Mouse (Mus musculus) spleen, embryonic (tissue): ENCODE measurements around the gene Plekhg2.

ENCODE experiments used
- CTCF ChIA-PET: fragments of 350-600 bp; sonication (Branson Sonifier 250); formaldehyde crosslinking; loops from one replicate; lab custom pipeline; 2022; lab: Charles Lee

Plekhg2 gene

DNA sequence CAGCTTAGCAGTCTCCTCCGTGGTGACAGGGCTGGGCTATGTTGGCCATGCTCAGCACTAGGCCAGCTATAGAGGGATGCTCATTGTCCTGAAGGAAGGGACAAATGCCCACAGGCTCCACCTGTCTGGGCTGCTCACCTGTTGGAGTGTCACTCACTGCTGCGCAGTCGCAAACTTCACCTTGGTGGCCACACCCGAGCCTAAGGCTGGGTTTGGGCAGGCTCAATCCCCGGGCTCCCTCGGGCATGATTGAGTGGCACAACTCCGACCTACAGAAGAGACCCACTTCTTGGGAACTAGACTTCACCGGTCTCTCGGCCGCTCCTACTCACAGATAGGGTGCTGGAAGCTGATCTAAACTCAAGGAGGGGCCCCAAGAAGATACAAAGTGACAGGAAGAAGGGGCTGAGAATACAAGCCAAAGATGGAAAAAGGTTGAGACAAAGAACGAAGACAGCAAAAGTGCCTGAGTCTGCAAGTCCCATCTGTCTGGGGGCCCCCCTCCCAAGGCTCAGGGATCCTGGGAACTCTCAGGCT lies 1.4 kb downstream of the Plekhg2 start:
- CTCF ChIA-PET, result interaction anchor here (0.6 kb wide), 1 partner anchor 18 kb away, joined by 7 read pairs; no protein-coding TSS in a partner anchor

DNA sequence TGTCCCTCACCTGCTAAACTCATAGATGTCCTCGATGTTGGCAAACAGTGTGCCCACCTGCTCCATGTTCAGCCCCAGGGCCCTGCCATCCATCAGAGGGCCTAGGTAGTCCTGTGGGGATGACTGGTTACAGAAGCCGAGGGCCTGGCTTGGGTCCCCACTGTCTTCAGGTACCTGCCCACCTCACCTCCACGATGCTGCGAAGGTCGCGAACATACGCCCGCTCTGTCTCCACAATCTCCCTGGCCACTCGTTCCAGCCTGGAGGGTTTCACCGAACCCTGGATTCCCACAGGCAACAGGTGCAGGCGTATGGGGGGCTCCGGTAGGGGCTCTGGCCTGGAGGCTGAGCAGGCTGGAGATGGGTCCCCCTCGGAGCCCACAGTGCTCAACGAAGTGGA lies 2.3 kb downstream of the Plekhg2 start:
- CTCF ChIA-PET, result no interaction called here

DNA sequence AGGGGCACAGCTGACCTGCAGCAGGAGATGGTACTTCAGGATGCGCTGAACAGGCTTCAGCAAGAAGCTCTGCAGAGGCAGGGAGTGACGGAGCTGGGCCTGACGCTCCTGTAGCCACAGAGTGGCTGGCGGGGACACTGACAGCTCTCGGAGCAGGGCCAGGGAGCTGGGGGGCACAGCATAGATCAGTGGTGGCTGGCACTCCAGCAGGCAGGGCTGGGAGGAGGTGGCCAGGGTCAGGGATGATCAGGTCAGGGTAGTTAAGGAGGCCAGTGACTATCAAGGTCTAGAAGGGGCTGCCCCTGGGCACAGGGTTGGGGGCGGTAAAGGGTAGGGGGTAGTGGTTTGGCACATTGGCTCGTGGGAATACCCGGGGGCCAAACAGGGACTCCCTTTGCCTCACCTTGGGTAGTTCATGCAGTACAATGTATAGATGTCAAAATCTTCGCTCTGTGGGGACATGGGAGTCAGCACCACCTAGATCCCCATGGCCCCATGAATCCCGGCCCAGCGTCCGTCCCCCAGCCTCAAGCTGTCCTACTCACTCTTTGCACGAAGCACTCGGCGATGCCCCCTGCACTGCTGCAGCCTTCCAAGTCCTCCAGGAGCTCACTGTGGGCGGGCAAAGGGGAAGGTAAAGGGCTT lies 4.0 kb downstream of the Plekhg2 start:
- CTCF ChIA-PET, result interaction anchor here (1.0 kb wide), 1 partner anchor 18 kb away, joined by 4 read pairs; no protein-coding TSS in a partner anchor

DNA sequence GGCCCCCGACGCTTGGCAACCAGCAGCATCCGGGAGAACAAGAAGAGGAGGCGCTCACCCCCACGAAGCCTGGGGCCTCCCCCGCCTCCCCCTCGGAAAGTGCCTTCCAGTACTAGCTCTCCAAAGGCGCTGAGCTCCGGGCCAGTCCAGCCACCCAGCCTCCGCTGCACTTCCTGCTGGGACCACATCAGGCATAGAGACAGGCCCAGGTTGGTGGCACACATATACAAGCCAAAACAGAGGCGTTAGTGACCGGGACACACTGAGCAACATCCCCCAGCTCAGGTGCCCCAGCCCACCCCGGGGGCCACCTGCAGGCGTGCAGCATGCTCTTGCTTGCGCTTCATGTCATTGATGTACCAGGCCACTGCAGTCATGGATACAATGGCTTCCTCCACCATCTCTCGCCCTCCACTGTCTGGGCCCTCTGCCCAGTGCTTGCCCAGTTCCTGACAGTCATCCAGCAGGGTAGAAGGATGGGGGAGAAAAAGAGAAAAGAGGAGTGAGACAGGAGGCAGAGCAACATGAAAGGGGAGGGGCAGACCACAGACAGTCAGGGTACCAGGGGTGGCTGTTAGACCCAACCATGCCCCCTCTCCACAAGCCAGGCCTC lies 4.6 kb downstream of the Plekhg2 start:
- CTCF ChIA-PET, result interaction anchor here (1.0 kb wide), 1 partner anchor 18 kb away, joined by 4 read pairs; no protein-coding TSS in a partner anchor

DNA sequence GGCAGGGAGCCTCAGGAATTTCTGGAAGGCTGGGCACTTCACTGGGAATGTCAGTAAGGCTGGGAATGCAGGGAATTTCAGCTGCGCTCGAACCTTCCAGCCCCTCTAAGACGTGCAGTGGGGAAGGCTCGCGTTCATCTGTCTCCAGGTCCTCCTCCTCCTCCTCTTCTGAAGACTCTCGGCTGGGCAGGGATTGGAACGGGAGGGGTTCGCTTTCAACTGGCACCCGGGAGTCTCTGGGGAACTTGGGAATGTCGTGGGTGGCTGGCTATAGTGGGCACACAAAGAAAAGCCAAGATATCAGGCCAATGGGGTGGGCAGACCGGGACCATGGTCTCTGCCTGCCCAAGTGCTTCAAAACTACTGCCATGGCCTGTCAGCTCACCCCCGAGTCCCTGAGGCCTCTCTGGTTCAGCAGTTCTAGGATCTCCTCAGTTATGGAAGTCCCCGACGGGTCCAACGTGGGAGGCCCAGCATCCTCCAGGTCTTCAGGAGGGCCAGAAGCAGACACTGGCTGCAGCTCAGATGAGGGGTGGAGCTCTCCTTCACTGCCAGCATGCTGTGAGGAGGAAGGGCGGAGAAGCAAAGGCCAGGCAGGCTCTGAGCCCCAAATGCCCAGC lies 9.8 kb downstream of the Plekhg2 start:
- CTCF ChIA-PET, result no interaction called here

DNA sequence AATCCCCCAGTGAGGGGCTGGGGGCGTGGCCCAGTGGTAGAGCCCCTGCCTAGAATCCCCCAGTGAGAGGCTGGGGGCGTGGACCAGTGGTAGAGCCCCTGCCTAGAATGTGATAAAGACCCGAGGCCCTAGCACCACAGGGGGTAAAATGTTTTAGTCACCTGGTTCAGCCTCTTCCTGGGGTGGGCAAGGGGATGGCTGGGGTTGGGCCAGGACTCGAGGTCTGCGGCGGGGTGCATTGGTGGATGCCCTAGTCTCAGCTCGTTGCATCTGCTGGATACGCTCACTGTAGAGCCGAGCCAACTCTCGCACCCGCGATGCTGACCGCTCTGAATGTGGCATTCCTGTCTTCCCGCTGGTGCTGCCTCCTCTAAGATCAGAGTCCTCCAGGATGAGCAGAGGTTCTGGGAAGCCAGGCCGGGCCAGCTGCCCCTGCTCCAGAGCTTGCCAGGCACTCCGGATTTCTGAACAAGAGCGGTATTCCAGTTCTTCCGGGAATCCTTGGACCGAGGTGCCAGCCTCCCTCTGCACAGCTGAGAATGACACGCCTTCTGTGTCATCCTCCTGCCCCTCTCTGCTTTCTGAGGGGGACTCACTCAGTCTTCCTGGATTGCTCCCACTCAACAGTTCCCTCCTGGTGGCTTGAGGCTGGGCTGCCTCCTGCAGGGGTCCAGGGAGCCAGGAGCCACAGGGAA lies 10.6 kb downstream of the Plekhg2 start:
- CTCF ChIA-PET, result no interaction called here

DNA sequence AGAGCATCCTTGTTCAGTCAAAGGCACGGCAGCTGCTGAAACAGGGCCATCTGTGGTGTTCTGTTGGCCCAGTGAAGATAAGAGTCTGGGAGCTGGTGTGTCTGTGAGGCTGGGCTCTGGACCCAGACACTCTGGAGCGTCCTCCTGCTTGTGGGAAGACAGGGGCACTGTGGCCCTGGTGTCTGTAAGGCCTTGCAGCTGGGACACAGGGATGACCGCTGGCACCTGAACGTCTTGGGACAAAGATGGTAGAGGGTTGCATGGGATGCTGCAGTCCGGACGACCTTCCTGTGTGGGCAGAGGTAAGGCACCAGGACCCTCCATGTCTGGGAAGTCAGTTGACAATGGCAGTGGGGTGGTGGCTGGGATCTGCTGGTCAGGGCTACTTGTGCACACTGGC lies 12.1 kb downstream of the Plekhg2 start:
- CTCF ChIA-PET, result no interaction called here

DNA sequence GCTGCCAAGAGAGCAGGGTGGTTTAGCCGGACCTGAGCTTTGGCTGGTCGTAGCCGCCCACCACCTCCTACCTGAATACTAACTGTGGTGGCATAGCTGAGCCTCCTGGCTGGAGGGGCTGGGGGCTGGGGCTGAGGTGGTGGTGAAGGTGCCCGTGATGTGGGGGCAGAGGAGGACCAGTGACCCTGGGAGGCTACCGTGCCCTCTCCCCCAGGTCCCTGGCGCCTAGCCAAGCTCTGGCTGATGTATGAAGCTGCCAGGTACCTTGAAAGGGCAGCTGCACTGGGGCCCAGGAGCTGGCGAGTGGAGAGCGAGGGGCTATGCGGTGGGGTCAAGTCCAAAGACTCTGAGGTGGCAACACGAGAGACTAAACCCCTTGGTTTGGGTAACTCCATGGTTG lies 12.5 kb downstream of the Plekhg2 start:
- CTCF ChIA-PET, result no interaction called here

DNA sequence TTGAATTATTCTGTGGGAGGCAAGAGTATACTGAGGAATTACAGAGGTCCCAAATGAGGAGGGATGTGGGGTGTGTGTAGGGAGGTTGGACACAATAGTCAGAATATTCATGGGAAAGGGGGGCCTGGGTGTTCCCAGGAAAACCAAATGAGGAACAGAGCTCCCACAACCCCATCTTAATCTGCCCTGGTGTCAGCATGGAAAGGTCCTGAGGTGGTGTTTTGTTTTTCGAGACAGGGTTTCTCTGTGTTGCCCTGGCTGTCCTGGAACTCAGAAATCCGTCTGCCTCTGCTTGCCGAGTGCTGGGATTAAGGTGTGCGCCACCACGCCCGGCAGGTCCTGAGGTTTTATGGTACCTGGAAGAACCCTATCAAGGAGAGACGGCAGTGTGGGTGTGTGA lies 14.0 kb downstream of the Plekhg2 start:
- CTCF ChIA-PET, result no interaction called here

DNA sequence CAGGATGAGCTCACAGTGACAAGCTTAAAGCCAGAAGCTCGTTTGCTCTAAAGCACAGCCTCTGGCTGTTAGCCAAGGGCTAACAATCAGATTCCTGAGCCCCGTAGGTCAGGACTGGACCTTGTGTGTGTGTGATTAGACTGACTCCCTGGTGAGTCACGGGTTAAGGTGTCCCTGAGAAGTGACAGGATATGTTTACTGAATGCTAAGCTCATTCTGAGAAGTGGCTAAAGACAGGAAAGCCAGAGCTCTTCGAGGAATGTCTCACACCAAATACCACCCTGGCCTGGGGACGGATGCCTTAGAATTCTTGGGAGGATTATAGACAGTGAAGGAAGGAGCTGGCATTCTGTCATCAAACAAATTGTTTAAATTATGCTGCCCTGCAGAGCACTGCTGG lies 14.4 kb downstream of the Plekhg2 start:
- CTCF ChIA-PET, result no interaction called here

DNA sequence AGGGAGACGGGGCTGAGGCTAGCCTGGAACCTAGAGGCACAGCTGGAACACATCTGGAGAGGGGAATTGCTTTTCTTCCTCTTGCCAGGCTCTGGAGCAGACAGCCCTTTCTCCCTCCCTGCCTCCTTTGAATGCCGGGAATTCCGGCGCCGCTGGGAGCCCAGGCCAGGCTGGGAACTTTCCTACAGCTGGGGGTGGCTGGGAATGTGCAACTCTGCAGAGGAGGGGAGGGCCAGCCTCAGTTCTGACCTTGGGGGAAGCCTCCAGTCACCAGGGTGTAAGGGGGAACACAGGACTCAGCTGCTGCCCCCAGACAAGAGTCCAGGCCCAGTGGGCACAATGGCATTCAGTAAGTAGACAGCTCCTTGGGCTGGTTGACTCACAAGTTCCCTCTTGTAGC lies 15.4 kb downstream of the Plekhg2 start:
- CTCF ChIA-PET, result interaction anchor here (0.7 kb wide), 1 partner anchor 86 kb away, joined by 3 read pairs; no protein-coding TSS in a partner anchor

DNA sequence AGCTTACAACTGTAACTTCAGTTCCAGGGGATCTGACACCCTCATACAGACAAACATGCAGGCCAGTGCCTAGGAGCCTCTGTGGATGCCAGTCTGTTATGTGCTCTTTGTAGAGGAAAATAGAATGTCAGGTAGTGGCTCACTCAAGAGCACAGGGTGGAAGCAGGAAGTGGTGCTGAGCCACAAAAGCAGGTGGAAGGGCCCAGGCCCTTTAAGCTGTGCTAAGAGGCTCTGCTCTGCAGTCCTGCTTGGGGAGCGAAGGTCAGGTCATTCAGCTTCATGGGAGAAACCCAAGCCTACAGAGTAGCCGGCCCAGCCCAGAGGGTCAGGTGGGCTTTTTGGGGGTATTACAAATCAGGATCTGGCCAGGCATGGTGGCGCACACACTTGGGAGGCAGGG lies 17.2 kb downstream of the Plekhg2 start:
- CTCF ChIA-PET, result no interaction called here

DNA sequence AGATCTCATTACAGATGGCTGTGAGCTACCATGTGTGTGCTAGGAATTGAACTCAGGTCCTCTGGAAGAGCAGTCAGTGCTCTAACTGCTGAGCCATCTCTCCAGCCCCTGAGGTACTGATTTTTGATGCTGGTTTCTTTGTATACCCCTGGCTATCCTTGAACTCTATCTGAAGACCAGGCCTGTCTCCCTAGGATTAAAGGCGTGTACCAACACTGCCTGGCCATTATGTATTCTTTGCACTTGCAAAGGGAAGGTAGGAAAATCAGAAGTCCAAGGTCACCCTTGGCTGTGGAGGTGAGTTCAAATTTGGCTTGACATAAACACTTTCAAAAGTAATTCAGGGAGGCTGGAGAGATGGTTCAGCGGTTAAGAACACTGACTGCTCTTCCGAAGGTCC lies 17.8 kb downstream of the Plekhg2 start:
- CTCF ChIA-PET, result no interaction called here

DNA sequence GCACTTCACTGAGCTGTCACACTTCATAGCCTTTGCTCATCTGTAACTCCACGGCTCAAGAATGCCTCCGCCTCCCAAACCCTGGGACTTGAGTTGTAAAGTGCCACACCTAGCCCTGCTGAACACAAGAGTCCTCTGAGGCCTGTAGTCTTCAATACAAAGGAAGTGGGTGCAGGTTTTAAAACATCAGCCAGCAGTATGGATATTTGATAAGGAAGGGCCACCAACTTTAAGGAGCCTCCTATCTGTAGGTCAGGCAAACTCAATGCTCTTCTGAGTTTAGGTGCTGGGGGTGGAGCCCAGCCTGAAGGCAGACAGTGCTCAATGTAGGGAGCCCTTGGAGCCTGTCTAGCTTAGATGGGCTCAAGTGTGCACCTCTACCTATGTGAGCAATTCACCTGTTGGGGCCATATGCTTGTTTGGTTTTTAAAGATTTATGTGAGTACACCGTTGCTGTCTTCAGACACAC lies 18.3 kb downstream of the Plekhg2 start:
- CTCF ChIA-PET, result no interaction called here

DNA sequence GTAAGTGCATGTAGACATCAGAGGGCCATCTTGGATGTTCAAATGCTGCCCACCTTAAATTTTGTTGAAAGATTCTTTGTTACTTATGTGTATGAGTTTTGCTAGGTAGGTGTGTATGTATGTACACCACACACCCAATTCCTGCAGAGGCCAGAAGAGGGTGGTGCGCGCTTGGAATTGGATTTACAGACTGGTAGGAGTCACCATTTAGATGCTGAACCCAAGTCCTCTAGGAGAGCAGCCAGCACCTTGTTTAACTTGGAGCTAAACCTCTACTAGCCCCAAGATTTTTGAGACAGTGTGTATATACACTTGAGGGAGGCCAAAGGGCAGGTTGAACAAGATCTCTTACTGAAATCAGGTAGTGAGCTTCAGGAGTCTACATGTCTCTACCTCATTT lies 19.1 kb downstream of the Plekhg2 start:
- CTCF ChIA-PET, result interaction anchor here (0.8 kb wide), 1 partner anchor 18 kb away, joined by 7 read pairs; no protein-coding TSS in a partner anchor

DNA sequence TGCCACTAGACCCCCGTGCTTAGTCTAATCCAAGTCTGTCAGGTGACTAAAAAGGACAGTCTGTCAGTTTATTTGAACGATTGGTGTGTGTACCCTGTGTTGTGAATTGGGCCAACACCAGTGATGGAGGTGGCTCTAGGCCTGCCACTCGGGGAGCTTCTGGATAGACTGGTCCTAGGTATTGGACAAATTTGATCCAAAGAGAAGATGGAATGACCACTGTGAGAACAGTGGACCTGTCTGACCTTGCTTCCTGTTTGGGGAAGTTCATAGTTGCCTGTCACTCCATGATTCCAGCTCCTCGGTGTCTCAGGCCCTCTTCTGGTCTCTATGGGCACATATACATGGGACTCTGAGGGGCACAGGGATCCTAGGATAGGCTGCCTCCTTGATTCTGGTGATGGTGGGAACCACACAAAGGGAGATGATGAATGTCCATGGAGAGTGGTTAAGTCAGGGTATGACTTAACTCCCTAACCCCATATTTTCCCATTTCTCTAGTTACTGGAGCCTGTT lies 20.7 kb downstream of the Plekhg2 start:
- CTCF ChIA-PET, result no interaction called here

DNA sequence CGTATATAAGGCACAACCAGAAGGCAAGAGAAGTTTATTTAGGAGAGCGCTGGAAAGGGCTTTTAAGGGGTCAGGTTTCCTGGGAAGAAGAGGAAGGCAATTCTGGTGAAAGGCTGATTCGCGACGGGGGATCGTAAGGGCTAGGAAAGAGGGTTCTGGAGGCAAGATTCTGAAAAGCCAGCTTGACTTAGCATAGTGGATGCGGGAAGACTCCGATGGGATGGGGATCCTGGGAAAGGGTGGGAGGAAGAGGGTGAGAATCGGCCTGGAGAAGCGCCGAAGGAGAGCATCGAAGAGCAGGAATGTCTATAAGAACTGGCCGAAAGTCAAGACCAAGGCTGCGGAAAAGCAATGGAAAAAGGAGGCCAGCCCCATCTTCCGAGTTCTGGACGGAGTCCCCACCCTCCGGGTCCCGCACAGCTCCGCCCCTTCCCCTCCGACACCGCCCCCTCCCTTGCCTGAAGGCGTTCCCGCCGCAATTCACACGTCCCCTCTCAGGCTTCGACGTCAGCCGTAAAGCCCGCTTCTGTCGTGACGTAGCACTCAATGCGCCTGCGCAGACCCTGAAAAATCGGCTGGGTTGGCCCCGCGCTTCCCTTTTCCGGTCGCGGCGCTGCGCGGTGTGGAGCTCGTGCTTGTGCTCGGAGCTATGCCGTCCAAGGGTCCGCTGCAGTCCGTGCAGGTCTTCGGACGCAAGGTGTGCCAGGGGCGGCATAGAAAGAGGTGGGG lies 22.1 kb downstream of the Plekhg2 start, which contains the start of gene Rps16:
Gene Rps16, plus strand, starts transcription at position 498 of the 729 bp plus-strand sequence.
- CTCF ChIA-PET, result no interaction called here

DNA sequence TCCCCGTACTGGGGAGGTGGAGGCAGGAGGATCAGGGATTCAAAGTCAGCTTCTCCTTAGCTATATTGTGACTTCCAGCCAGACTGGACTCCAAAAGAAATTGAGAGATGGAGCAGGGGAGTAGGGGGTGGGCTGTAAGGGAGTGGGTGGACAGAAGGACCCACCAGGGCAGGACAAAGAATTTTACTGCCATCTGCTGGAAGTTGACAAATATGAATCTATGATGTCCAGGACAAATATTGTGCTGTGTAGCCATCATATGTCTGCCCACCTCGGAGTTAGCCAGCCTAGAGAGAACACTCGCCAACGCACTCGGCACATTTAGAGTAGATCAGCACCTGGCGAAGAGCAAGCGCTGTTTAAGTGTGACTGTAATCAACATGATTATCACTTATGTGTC lies 23.8 kb downstream of the Plekhg2 start:
- CTCF ChIA-PET, result no interaction called here

DNA sequence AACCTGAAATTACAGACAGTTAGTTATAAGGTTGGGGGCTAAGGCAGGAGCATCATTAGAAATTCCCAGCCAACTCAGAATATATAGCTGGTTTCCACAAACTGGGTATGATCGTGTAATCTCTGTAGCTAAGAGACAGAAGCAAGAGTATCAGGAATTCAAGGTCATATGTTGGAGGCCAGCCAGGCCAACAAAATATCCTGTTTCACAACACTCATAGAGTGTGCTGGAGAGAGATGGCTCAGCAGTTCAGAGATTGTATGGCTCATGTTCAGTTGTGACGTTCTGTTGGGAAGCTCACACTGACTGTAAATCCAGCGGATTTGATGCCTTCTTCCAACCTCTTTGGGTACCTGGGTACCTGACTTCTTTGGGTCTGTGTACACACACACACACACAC lies 24.7 kb downstream of the Plekhg2 start:
- CTCF ChIA-PET, result no interaction called here

DNA sequence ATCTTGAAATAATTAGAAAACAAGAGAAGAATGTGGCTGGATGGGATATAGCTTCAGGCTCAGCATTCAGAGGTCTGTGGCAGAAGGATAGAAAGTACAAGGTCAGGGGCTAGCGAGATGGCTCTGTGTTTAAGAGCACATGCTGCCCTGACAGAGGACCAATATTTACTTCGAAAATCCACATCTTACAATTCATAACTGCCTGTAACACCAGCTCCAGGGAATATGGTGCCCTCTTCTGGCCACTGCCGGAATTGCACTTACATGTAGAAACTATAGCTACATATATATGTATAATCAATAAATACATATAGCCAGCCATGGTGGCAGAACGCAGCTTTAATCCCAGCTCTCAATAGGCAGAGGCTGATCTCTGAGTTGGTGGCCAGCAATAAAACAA lies 27.8 kb downstream of the Plekhg2 start:
- CTCF ChIA-PET, result interaction anchor here (1.2 kb wide), 1 partner anchor 18 kb away, joined by 4 read pairs; no protein-coding TSS in a partner anchor

DNA sequence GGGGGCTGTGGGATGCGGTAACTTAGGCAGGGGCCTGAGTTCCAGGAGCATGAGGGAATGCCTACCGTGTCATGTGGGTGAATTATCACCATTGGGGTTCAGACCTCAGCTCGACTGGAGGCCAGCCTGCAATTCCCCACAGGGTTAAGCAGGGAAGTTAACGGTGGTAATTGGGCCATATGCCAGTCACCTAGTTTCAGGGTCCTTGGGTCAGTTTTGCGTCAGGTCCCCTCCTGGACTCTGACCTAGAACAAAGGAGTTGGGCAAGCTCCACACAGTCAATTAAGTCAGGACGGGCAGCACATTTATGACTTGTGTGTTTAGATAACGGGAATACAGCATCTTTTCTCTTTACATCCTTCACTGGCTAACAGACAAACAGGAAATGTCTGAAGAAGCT lies 31.0 kb downstream of the Plekhg2 start:
- CTCF ChIA-PET, result interaction anchor here (0.6 kb wide), 1 partner anchor 35 kb away, joined by 8 read pairs; no protein-coding TSS in a partner anchor
